Mouse (Mus musculus) G1E-ER4 (cell line): ENCODE data around the gene Gtf3c4. TPM values are rescaled to one million over a fixed set of nuclear protein-coding genes. Genes with fewer than 3 reads are reported as not detected.

ENCODE experiments used
- GATA1 ChIP-seq: IDR thresholded peaks from one replicate; pipeline ENCODE4 v1.8.0; 2012; ENCODE audit warnings: low read length, inconsistent platforms
- polyA plus RNA-seq: library from polyadenylated mRNA; stranded (reverse); fragments of >175 nt; gene quantifications from 2 replicates; pipeline ENCODE4 v1.2.3, GENCODE M21; 2012

Gtf3c4 gene
- polyA plus RNA-seq = 34.3 and 39.0 TPM in 2 replicates

- TF ChIP-seq GATA1 = no peak
Observed at GRCm38 (mm10) chr2:28840222-28840951, at the start of gene Gtf3c4, which contains the start of gene Ddx31. Gtf3c4 (minus strand) TSS chr2:28840360. Ddx31 (plus strand) TSS chr2:28840406.

GRCm38 (mm10) chr2:28884914-28885313 is 44.8 kb upstream of the Gtf3c4 start:
- TF ChIP-seq GATA1 = no peak

DNA sequence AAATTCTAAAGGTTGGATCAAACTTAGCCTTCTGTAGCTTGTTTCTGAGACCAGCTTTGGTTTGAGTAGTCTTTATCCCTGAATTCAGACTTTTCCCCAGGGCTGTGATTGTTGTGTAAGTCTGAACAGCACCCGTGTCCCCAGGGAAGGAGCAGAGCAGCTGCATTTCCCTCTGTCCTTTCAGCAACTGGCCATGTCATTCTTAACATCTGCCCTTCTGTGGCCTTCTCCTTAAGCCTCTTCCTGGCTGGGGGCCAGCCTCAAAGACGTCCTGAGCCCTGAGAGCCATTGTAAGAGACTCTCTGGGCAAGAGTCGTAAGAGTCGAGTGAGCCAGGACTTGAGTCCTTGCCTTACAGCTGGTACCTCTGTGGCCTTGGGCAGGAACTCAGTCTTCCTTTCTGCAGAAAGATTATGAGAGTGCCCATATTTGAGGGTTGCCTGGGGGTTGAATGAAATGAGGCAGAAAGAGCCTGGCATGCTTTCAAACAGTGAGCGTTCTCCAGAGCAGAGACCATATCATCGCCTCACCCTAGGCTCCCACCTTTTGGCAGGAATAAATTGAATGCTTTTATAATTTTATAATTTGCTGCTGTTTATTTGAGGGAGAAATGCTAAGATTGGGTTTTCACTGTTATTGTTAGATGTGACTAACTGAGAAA is 42.8 kb upstream of the Gtf3c4 start:
- TF ChIP-seq GATA1 = no peak

GRCm38 (mm10) chr2:28882047-28882446 is 41.9 kb upstream of the Gtf3c4 start:
- TF ChIP-seq GATA1 = no peak

GRCm38 (mm10) chr2:28881275-28881674 is 41.1 kb upstream of the Gtf3c4 start:
- TF ChIP-seq GATA1 = no peak

GRCm38 (mm10) chr2:28875554-28875953 is 35.4 kb upstream of the Gtf3c4 start:
- TF ChIP-seq GATA1 = no peak

GRCm38 (mm10) chr2:28867495-28867894 is 27.3 kb upstream of the Gtf3c4 start:
- TF ChIP-seq GATA1 = no peak

DNA sequence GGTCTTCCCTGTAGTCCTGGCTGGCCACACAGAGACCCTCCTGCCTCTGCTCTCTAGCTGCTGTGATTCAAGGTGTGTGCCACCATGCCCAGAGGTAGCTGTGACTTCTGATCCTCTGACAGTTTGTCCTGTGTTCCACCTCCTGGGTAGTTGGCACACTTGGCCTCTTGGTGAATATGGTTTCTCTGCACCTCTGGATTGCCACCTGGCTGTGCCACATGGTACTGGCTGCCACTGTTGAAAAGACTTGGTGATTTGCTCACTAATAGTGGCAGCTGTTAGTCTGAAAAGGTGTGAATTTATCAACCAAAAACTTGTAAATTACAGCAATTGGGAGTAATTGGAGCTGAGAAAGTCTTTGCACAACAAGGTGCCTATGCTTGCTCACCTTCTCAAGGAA is 23.7 kb upstream of the Gtf3c4 start:
- no peak for TF ChIP-seq GATA1

GRCm38 (mm10) chr2:28860678-28861423 is 20.7 kb upstream of the Gtf3c4 start:
- no peak for TF ChIP-seq GATA1

DNA sequence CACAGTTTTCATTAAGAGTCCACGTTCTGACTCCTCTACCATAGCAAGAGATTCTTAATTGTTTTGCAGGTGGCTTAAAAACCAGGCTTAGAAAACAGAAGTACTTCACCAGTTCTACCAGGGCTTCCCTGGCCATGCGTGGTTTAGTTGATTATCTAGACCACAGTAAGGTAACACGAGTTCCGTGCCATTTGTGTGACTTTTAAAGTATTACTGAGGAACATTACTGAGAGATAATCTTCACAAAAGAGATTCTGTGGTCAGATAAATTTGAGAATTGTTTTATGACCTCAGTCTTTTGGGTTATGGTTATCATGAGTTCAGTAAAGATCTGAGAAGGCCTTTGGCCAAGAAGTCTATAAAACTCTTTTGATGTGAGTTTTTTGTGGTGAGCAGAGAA is 19.1 kb upstream of the Gtf3c4 start:
- peak; percentile 50 for TF ChIP-seq GATA1

GRCm38 (mm10) chr2:28855773-28856172 is 15.6 kb upstream of the Gtf3c4 start:
- TF ChIP-seq GATA1 = no peak

DNA sequence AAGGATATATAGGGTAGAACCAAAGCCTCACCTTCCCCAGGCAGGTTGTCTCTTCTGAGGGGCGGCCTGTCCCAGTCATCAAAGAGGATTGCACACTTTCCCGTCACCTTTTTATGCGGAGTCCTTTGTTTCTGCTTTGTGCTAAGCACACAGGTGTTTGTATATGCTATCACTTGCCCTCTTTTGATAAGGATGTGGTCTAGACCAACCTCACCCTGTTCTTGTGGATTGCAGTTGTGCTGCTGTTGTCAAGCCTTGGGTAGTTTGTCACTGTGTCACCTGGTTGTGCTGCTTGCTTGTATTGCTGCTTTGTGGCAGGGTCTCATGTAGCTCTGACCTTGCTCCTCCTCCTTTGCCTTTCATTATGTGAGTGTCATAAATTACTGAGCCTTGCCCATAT is 12.4 kb upstream of the Gtf3c4 start:
- TF ChIP-seq GATA1 = no peak

DNA sequence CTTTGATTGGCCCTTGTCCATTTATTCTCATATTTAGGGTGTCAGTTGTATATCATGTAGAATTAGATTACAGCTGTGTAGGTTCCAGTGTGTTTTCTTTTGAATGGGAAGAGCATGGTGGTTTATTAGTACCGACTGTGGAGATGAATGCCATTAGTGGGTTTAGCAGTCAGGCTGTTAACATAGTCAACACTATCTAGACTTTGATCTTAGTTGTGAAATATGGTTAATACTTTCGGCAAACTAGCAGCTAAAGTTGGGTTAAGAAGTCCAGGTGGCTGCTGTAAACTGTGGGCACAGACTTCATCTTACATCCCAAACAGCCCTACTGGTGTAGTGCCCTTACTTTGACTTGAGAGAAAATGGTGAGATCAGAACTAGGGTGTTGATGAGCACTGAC is 8.7 kb upstream of the Gtf3c4 start:
- no peak for TF ChIP-seq GATA1

GRCm38 (mm10) chr2:28842042-28842441 is 1.9 kb upstream of the Gtf3c4 start:
- no peak for TF ChIP-seq GATA1

DNA sequence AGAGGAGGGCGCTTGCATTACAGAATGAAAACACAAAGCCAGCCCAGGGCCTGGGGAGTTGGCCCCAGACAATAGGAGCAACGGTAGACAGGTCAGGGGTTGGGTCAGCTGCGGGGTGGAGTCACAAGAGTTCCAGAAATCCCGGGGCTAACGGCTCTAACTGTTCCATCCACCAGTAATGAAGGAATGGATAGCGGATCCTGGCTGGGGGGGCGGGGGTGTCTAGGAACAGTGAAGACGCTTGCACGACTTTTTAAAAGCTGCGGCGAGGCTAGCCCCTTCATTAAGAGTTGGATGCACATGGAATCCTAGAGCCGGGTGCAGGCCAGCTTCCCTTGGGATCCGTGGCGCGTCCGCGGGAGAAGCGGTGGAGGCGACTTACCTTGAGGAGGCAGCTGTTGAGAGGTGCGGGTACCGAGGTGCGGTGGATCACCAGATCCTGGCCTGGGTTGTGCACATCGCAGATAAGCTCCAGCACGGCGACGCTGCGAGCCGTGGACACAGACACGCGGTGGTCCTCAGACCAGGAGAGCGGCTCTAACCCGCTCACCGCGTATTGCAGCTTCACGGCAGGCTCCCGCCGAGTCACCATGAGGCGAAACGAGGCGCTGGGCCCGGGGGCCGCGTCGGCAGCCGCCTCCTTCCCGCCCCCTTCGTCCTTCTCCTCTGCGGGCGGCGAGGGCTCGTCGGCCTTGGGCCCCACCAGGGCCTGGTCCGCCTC is 499 bp downstream of the Gtf3c4 start:
- no peak for TF ChIP-seq GATA1

DNA sequence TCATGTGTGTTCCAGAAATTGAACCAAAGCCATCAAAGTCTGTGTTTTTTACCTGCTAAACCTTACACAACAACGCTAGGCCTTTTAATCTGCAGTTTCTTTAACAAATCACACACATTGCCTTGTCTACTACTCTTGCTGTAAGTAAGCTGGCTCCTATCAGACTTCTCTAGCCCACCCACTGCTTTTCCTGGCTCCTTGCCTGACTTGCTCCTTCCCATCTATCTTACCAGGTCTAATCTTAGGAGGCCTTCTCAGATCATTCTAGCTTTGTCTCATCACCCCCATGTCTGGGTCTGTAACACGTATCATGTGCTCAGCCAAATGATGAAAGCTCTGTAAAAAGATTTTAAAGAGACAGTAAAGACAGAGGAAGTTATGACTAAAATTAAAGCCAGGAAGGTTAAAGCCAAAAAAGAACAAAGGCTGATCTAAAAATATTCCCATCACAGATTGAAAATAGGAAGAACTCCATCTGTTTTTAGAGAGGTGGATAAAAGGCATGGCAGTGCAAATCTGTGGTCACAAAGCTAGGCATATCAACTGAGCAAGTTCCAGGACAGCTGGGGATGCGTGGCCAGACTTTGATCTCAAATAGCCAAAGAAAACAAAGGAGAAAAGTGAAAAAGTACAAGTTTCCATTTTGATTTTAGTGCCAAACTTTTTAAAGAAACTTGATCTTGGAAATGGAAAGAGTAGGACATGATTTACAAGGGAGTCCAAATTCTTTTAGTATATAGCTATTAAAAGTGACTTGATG is 3.8 kb downstream of the Gtf3c4 start:
- TF ChIP-seq GATA1 = no peak
